Mouse (Mus musculus): ENCODE results near the gene Cabp1.
"Not testable (repeated sequence)": the region's sequence is repeated elsewhere in the genome, so short reads cannot be mapped to it uniquely, and the experiment has no call there.

Cabp1 gene

GRCm38 (mm10) chr5:115168641-115169415 is 25.4 kb downstream of the Cabp1 start:
- peak; percentile 61 for DNase-seq

DNA sequence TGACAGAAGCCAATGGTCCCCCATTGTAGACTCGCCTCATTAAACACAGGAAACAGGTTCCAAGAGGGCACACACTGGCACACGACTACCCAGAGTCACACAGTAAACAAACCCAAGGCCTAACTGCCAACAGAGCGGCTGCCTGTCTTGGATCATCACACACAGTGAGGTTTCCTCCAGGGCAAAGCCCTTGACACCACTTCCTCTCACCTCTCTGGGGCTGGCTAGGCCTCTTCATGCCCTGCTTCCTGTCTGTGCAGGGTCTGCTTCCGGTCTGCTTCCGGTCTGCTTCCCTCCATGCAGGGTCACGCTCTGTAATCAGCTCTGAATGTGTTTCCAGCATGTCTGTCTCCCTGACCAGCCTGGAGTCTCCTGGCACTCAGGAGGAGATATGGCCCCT is 26.8 kb downstream of the Cabp1 start:
- DNase-seq, result peak; percentile 86

- no peak for DNase-seq
Measured at GRCm38 (mm10) chr5:115166815-115167194, 27.4 kb downstream of the Cabp1 start.

DNA sequence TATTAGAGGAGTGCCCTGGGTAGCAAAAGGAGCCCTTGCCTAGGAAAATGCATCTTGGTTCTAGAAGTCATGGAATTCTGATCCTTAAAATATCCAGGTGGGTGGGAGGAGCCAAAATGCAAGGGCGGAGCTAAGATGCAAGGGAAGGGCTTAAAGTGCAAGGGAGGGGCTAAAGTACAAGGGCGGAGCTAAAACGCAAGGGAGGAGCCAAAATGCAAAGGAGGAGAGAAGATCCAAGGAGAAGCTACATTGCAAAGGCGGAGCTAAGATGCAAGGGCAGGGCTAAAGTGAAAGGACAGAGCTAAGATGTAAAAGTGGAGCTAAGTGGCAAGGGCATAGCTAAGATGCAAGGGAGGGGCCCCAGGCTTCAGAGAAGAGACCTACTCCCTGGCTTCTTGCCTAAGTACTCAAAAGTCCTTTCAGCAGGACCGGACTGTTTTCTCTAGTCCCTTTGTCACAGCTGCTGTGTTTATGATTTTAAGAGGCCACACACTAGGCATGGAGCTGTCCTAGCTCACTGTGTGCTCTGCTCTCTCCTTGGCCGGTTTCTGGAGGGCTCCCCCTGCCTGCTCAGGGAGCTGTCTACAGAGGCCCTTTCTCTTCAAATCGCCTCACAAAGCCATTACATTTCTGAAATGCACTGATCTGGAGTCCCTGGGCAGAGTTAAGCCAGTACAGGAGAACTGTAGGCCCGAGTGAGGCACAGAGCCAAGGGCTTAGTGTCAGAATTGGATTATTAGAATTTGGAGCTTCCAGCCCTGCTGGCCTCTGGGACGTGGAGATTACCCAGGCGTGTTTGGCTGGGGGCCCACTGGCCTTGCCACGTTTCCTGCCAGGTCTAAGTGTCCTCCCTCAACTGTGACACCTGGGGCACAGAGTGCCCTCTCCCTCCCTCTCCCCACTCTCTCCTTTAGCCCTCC is 28.0 kb downstream of the Cabp1 start:
- DNase-seq, result peak; percentile 32

DNA sequence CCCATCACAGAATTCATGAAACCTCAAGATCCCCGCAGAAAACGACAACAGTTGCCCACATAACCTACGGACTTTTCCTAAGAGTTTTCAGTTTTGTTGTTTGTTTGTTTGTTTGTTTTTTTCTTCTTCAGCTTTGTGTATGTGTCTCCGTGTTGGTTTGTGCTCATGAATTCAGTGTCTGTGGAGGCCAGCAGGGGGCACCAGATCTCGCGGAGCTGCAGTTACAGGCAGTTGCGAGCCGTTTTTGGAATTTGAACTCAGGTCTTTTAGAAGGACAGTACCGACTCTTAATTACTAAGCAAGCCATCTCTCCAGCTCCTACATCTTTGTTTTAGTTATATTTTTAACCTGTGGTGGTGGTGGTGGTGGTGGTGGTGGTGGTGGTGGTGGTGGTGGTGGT is 28.8 kb downstream of the Cabp1 start:
- peak; percentile 39 for DNase-seq

GRCm38 (mm10) chr5:115164446-115164845 is 29.7 kb downstream of the Cabp1 start:
- not testable (repeated sequence) for DNase-seq

- peak; percentile 80 for DNase-seq
Measured at GRCm38 (mm10) chr5:115163563-115163962, 30.6 kb downstream of the Cabp1 start.

DNA sequence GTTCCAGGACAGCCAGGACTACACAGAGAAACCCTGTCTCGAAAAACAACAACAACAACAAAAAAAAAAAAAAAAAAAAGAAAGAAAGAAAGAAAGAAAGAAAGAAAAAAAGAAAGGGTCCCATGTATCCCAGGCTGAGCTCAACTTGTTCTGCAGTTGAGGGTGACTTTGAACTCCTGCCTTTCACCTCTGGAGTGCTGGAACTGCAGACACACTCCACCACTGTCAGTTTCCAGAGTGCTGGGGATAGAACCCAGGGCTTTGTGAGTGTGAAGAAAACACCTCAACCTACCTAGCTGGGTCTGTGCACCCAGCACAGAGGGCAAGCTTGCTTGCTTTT is 32.3 kb downstream of the Cabp1 start:
- not testable (repeated sequence) for DNase-seq

DNA sequence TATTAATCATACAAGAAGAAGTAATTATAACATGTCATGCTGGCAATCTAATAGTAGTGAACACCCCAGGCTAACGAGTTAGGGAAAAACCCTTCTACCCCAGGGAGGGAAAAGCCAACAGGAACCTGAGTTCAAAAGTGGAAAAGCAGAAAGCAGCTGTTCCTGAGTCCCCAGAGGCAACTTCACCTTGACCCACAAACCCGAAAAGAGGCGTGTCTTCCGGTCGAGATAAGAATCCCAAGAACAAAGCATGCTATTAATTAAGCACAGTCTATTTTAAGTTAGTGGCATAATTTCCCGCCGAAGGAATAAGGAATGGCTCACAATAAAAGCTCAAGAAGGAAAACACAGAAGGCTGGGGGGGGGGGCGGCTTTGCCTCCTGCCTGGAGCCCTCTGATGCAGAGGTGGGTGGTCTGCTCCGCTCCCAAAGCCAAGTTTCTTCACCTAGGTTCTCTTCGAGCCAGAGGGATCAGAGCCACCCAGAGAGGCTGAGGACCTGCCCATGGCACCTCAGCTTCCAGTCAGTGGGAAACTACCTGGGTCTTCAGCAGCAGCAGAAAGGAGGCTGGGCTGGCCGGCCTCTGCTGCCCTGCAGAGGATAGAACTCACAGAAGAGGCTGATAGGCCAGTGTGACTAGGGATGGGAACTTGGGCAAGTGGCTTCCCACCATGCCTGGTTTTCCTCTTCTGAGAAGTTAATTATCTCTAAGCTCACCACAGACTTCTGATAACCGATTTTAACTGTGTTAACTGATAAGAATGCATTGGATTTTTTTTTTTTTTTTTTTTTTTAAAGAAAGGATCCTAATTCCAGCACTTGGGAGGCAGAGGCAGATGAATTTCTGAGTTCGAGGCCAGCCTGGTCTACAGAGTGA is 32.9 kb downstream of the Cabp1 start:
- peak; percentile 44 for DNase-seq

DNA sequence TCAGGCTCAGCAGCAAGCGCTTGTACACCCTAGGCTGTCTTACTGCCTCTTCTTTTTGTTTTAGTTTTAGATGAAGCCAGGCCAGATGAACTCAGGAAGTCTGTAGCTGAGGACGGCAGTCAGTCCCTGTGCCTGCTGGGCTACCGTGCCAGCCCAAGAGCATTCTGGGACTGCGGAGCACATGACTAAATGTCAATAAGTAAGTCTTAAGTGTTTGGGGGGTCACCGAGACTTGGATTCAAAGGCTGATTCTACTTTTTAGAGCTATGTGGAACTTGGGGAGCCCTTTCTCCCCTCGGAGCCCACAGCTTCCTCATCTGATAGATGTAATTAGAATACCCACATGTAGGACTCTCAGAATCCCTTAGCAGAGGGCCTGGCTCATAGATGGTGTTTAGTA is 33.5 kb downstream of the Cabp1 start:
- no peak for DNase-seq

- DNase-seq, result no peak
Measured at GRCm38 (mm10) chr5:115159165-115159564, 35.0 kb downstream of the Cabp1 start.

GRCm38 (mm10) chr5:115158040-115158983 is 35.9 kb downstream of the Cabp1 start, which contains the start of gene Mlec:
Gene Mlec, minus strand, starts transcription at chr5:115158179.
- peak; percentile 99 for DNase-seq

DNA sequence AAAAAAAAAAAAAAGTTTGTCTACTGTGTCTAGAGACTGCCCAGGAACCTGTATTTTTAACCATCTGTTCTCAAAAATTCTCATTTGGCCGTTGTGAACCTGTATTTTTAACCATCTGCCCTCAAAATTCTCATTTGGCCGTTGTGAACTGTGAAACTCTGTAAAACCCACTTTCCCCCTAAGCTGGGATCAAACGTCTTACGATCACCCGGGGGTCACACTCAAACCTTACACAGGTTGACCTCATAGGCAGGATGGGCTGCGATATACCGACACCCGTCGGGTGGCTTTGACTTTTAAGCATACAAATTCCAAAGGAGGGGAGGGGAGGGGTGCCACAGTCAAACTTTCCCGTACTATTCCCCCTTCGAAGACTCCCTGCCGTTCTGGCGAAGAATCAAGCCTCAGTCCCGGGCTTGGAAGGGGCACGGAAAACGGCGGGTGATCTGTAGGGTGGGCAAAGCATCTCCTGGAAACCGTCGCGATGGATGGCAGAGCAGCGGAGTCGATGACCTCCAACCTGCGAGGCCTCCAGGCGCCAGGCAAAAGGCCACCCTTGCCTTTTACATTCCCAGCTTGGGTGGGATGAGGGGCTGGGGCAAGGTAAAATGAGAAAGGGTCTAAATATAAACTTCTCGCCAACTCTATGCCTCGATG is 37.1 kb downstream of the Cabp1 start:
- DNase-seq, result peak; percentile 51

DNA sequence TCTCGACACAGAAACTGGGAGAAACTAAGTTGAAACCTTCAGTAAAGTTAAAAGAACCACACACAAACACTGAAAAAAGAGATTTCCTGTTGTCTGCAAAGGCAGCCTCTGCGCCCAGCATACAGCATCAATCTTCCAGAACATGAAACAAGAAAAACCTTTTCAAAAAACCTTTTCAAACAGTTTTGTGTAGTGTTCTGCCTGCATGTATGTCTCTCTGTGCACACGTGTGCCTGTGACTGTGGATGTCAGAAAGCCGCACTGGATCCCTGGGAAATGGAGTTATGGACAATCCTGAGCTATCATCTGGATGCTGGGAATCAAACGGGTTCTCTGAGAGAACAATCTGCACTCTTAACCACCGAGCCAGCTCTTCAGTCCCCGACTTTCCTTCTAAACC is 37.8 kb downstream of the Cabp1 start:
- peak; percentile 44 for DNase-seq

DNA sequence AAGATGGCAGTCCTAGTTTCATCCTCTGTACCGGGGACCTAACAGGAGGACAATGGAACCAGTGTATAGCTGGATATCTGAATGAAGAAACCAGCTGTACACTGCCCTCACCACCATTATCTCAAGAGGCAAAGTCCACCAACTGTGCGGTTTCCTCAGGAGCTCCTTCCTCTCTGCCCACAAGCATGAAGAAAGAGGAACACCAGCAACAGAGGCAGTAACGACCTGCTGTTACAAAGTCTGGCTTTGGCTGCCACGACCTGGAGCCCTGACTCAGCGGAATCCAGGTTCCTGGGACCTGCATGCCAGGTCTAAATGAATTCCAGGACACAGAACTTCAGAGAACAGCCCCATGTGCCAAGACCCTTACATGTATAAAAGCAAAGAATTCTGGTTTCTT is 38.4 kb downstream of the Cabp1 start:
- peak; percentile 46 for DNase-seq

- DNase-seq, result no peak
Measured at GRCm38 (mm10) chr5:115155156-115155631, 39.0 kb downstream of the Cabp1 start.

DNA sequence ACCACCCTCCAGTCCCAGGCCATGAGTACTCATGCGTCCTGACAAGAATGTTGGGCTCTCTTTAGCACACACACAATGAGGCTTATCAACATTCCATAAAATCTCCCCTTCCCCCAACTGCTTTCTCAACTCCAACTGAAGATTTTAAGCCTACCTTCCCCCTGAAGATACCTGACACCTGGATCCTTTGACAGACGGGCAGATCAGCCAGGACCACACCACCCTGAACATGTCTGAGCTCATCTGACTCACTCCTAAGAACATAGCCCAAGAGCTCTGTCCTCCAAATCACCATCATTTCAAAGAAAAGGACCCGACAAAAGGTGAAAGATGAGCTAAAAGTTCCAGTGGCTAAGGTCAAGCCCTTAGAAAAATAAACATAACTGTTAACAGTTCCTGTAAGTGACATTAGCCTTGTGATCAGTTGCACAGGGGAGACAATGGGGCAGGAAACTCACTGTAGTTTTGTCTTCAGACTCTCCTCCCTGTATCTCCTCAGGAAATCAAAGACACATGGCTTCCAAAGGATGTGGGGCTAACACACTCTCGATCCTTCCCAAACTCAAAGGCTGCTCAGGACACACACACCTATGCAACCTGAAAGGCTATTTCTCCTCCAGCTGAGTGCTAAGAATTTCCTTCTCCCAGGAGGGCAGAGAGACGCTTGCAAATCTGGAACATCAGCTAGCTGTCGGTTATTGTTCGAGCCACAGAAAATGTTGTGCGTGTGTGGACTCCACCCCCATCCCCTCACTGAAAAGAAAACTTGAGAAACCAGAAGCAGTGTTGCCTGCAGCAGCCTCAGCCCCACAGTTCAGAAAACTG is 41.8 kb downstream of the Cabp1 start:
- DNase-seq, result no peak

GRCm38 (mm10) chr5:115151457-115151856 is 42.7 kb downstream of the Cabp1 start:
- no peak for DNase-seq

- no peak for DNase-seq
Measured at GRCm38 (mm10) chr5:115150991-115151390, 43.2 kb downstream of the Cabp1 start.

Measured in thymus, postnatal 14 days (tissue).